Mouse (Mus musculus) frontal cortex, postnatal 36 days (tissue): ENCODE measurements around the gene Lrrc43.

ENCODE experiments used
- DNase-seq, 2 experiments: peaks; one replicate each; pipeline ENCODE4 v3.0.0; 2022; ENCODE audit warnings: low spot score in 2 of 2

Gene Lrrc43

GRCm38 (mm10) chr5:123520666-123521065, 31.6 kb downstream of the Lrrc43 start:
- no peak for DNase-seq

GRCm38 (mm10) chr5:123521621-123522020, 32.5 kb downstream of the Lrrc43 start:
- no peak for DNase-seq

- DNase-seq, result no peak
Observed at GRCm38 (mm10) chr5:123522166-123522565, 33.1 kb downstream of the Lrrc43 start.

GRCm38 (mm10) chr5:123523692-123524392, 34.7 kb downstream of the Lrrc43 start, which contains the start of gene Diablo:
TSS of gene Diablo (minus strand) at chr5:123524176.
- peak; percentile 97 to 98 for DNase-seq

GRCm38 (mm10) chr5:123524393-123524750, 35.3 kb downstream of the Lrrc43 start:
- DNase-seq, result no peak

- DNase-seq, result no peak
Observed at GRCm38 (mm10) chr5:123525281-123525680, 36.2 kb downstream of the Lrrc43 start, which contains the start of gene Gm49027. TSS of gene Gm49027 (minus strand) at chr5:123525488.

GRCm38 (mm10) chr5:123525916-123526495, 36.9 kb downstream of the Lrrc43 start:
- no peak for DNase-seq

GRCm38 (mm10) chr5:123528641-123529040, 39.5 kb downstream of the Lrrc43 start:
- no peak for DNase-seq

GRCm38 (mm10) chr5:123530056-123530455, 41.0 kb downstream of the Lrrc43 start:
- no peak for DNase-seq

- DNase-seq, result no peak
Observed at GRCm38 (mm10) chr5:123533801-123534200, 44.7 kb downstream of the Lrrc43 start.

GRCm38 (mm10) chr5:123555693-123556092, 66.6 kb downstream of the Lrrc43 start:
- no peak for DNase-seq

GRCm38 (mm10) chr5:123556451-123556850, 67.3 kb downstream of the Lrrc43 start:
- no peak for DNase-seq
